Mouse (Mus musculus) CD4-positive, CD25-positive, alpha-beta regulatory T cell, adult 2 months (primary cell): ENCODE data around the gene Tbrg4.

Experiments
- DNase-seq: peaks from one replicate; pipeline ENCODE4 v3.0.0-alpha.2; 2012; ENCODE audit warnings: low read depth, low spot score

Gene Tbrg4

GRCm38 (mm10) chr11:6590933-6591675 lies 34.8 kb downstream of the Tbrg4 start:
- DNase-seq = no peak

- no peak for DNase-seq
Measured at GRCm38 (mm10) chr11:6589838-6590237, 36.0 kb downstream of the Tbrg4 start.

- no peak for DNase-seq
Measured at GRCm38 (mm10) chr11:6588295-6588694, 37.6 kb downstream of the Tbrg4 start.

GRCm38 (mm10) chr11:6587249-6587940 lies 38.5 kb downstream of the Tbrg4 start:
- DNase-seq = no peak

- peak; percentile 55 for DNase-seq
Measured at GRCm38 (mm10) chr11:6586660-6587059, 39.2 kb downstream of the Tbrg4 start.

- no peak for DNase-seq
Measured at GRCm38 (mm10) chr11:6585748-6586147, 40.1 kb downstream of the Tbrg4 start.

- DNase-seq = no peak
Measured at GRCm38 (mm10) chr11:6581560-6581959, 44.3 kb downstream of the Tbrg4 start.

- DNase-seq = no peak
Measured at GRCm38 (mm10) chr11:6580065-6580750, 45.7 kb downstream of the Tbrg4 start.

GRCm38 (mm10) chr11:6579361-6579760 lies 46.5 kb downstream of the Tbrg4 start:
- no peak for DNase-seq

GRCm38 (mm10) chr11:6576151-6576550 lies 49.7 kb downstream of the Tbrg4 start:
- DNase-seq = no peak

- DNase-seq = no peak
Measured at GRCm38 (mm10) chr11:6569410-6569777, 56.5 kb downstream of the Tbrg4 start.

GRCm38 (mm10) chr11:6568584-6569409 lies 57.1 kb downstream of the Tbrg4 start:
- DNase-seq = peak; percentile 56

- peak; percentile 78 for DNase-seq
Measured at GRCm38 (mm10) chr11:6567951-6568350, 57.9 kb downstream of the Tbrg4 start.

- peak; percentile 33 for DNase-seq
Measured at GRCm38 (mm10) chr11:6566496-6566895, 59.4 kb downstream of the Tbrg4 start.
